Mouse (Mus musculus): ENCODE data around the gene Ccnl2.

DNA sequence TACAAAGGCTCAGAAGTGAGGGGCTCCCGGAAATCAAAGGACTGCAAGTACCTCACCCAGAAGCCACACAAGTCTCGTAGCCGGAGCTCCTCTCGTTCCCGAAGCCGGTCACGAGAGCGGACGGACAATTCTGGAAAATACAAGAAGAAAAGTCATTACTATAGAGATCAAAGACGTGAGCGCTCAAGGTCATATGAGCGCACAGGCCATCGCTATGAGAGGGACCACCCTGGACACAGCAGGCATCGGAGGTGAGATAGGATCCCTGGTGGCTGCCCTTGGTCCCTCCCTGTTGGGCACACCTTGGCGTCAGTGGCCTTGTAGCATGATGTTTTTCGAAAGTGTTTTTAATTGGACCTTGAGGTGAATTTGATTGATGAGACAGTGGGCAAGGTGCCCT is 11.2 kb downstream of the Ccnl2 start:
- no peak for TF ChIP-seq CTCF (IDR thresholded peaks at IDR 0.05; ENCODE audit: low read depth)
- TF ChIP-seq EP300 (IDR thresholded peaks at IDR 0.05; ENCODE audit: low read depth), result no peak
